Mouse (Mus musculus) lung, postnatal 0 days (tissue): ENCODE data around the gene Scaf11.

Experiments used
- CTCF ChIP-seq: IDR thresholded peaks from 2 replicates; pipeline ENCODE4 v1.5.1; 2016; ENCODE audit warnings: antibody characterized with exemption, mild to moderate bottlenecking
- EP300 ChIP-seq: IDR thresholded peaks from 2 replicates; pipeline ENCODE4 v1.6.1; 2016; ENCODE audit warnings: antibody characterized with exemption, mild to moderate bottlenecking, control low read depth

DNA sequence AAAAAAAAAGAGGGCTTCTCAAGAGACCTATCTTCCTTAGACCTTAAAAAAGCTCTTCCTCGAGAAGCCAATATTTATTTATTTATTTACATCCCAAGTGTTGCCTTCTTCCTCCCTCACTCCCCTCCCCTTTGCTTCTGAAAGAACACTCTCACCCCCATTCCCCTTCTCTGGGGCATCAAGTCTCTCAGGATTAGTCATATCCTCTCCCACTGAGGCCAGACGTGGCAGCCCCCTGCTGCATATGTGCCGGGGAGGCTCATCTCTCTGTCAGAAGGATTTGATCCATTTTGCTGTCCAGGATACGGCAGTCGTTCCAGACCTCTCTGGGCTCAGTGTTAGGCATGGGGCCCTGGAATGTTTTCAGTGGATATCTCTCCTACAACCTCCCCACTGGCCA, 7.2 kb upstream of the Scaf11 start:
- TF ChIP-seq CTCF, result no peak
- no peak for TF ChIP-seq EP300
